Mouse (Mus musculus): ENCODE measurements around the gene Btbd3.

DNA sequence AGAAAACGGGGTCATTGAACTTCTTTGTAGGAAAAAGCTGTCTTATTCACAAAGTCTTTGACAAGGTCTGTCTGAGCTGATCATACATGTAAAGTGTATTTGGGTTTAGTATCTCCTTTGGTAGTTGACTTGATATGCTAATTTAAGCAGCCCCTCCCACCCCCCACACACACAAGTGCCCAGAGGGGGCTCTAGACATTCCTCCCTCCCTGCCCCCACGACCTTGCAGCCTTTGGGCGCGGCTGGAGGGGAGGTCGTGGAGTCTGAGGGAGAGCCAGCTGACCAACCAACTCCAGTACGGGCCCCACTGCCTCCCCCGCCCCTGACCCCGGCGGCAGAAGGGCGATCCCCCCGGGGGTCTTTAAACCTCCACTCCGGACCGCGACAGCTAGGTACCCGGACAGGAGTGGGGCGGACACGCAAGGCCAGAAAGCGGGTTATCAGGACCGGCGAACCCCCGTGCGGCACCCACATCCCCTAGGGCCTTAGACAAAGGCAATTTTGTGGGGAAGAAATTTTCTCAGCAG is 211.7 kb downstream of the Btbd3 start:
- TF ChIP-seq CTCF (IDR thresholded peaks at IDR 0.05; ENCODE audit: extremely low read depth, insufficient read length, insufficient replicate concordance, low read depth, low read length) (no peak), POLR2A (IDR thresholded peaks at IDR 0.05; ENCODE audit: low read depth, low read length) (no peak)

Data from small intestine, adult 2 months (tissue).